Mouse (Mus musculus): ENCODE measurements at regions not wholly inside any gene's neighbourhood (a gene's known extent, or its start where the extent isn't known, plus 50 kb on each side); places are given as distances from the start of the nearest gene placed in this dataset.
A peak's percentile ranks its signal among the peaks of the same experiment; 100 is the strongest.

- no peaks in the 10 kb centered on the region for H3K9me3 ChIP-seq
- no peak overlapping the region for H3K4me2 ChIP-seq
- WGBS: 56% methylated on average over 4 of the region's 4 CpGs
- H3K9ac ChIP-seq: no peak overlapping the region
- 0 out of 2 replicates have a peak overlapping the region, but pooled peaks have one; percentile 18 for H3K27ac ChIP-seq
- H3K4me3 ChIP-seq: no peak overlapping the region
- H3K36me3 ChIP-seq: no peaks in the 10 kb centered on the region
- peak; percentile 49 for ATAC-seq (ENCODE audit: borderline replicate concordance, extremely low read depth, low FRiP score, low TSS enrichment)
- no peaks in the 10 kb centered on the region for H3K27me3 ChIP-seq
- H3K4me1 ChIP-seq: peaks cover 5% of the 10 kb centered on the region; the same call in 1 of the 2 replicates
These were observed 362.6 kb downstream of the Fat4 start for GRCm38 (mm10) chr3:39249224-39249892.

- H3K4me1 ChIP-seq: peaks cover 5% of the 10 kb centered on the region; the same call in 1 of the 2 replicates
- H3K4me3 ChIP-seq: no peak overlapping the region
- H3K9ac ChIP-seq: no peak overlapping the region
- no peak overlapping the region for H3K27ac ChIP-seq
- no peaks in the 10 kb centered on the region for H3K9me3 ChIP-seq
- no peaks in the 10 kb centered on the region for H3K36me3 ChIP-seq
- WGBS: 88% methylated on average over 1 of the region's 1 CpGs
- no peaks in the 10 kb centered on the region for H3K27me3 ChIP-seq
- no peak for ATAC-seq (ENCODE audit: borderline replicate concordance, extremely low read depth, low FRiP score, low TSS enrichment)
- no peak overlapping the region for H3K4me2 ChIP-seq
These were observed 366.3 kb downstream of the Fat4 start for GRCm38 (mm10) chr3:39253076-39253475.

GRCm38 (mm10) chr3:39264671-39265430 lies 378.1 kb downstream of the Fat4 start:
- no peak overlapping the region for H3K9ac ChIP-seq
- no peaks in the 10 kb centered on the region for H3K4me1 ChIP-seq
- H3K4me3 ChIP-seq: no peak overlapping the region
- no peaks in the 10 kb centered on the region for H3K27me3 ChIP-seq
- no peaks in the 10 kb centered on the region for H3K9me3 ChIP-seq
- no peak for ATAC-seq (ENCODE audit: borderline replicate concordance, extremely low read depth, low FRiP score, low TSS enrichment)
- WGBS: 52% methylated on average over 2 of the region's 2 CpGs
- H3K36me3 ChIP-seq: no peaks in the 10 kb centered on the region
- H3K4me2 ChIP-seq: no peak overlapping the region
- no peak overlapping the region for H3K27ac ChIP-seq

GRCm38 (mm10) chr3:39265606-39266005 lies 378.9 kb downstream of the Fat4 start:
- no peak overlapping the region for H3K9ac ChIP-seq
- 68% methylated on average over 1 of the region's 1 CpGs for WGBS
- no peak overlapping the region for H3K4me2 ChIP-seq
- no peaks in the 10 kb centered on the region for H3K9me3 ChIP-seq
- no peak overlapping the region for H3K27ac ChIP-seq
- no peaks in the 10 kb centered on the region for H3K36me3 ChIP-seq
- H3K27me3 ChIP-seq: no peaks in the 10 kb centered on the region
- H3K4me3 ChIP-seq: no peak overlapping the region
- no peaks in the 10 kb centered on the region for H3K4me1 ChIP-seq
- ATAC-seq (ENCODE audit: borderline replicate concordance, extremely low read depth, low FRiP score, low TSS enrichment): no peak

- WGBS: 88% methylated on average over 3 of the region's 3 CpGs
- Histone ChIP-seq H3K9ac (no peak overlapping the region), H3K4me3 (no peak overlapping the region), H3K4me1 (no peaks in the 10 kb centered on the region), H3K27ac (no peak overlapping the region), H3K27me3 (no peaks in the 10 kb centered on the region), H3K9me3 (no peaks in the 10 kb centered on the region), H3K36me3 (no peaks in the 10 kb centered on the region), H3K4me2 (no peak overlapping the region)
- no peak for ATAC-seq (ENCODE audit: borderline replicate concordance, extremely low read depth, low FRiP score, low TSS enrichment)
These were observed 382.6 kb downstream of the Fat4 start for GRCm38 (mm10) chr3:39269388-39269787.

- H3K9me3 ChIP-seq: no peaks in the 10 kb centered on the region
- no peaks in the 10 kb centered on the region for H3K36me3 ChIP-seq
- no peaks in the 10 kb centered on the region for H3K27me3 ChIP-seq
- ATAC-seq (ENCODE audit: borderline replicate concordance, extremely low read depth, low FRiP score, low TSS enrichment): no peak
- H3K27ac ChIP-seq: no peak overlapping the region
- H3K4me1 ChIP-seq: no peaks in the 10 kb centered on the region
- H3K4me2 ChIP-seq: no peak overlapping the region
- no peak overlapping the region for H3K4me3 ChIP-seq
- H3K9ac ChIP-seq: no peak overlapping the region
- 76% methylated on average over 1 of the region's 1 CpGs for WGBS
These were observed 385.9 kb downstream of the Fat4 start for GRCm38 (mm10) chr3:39272616-39273015.

DNA sequence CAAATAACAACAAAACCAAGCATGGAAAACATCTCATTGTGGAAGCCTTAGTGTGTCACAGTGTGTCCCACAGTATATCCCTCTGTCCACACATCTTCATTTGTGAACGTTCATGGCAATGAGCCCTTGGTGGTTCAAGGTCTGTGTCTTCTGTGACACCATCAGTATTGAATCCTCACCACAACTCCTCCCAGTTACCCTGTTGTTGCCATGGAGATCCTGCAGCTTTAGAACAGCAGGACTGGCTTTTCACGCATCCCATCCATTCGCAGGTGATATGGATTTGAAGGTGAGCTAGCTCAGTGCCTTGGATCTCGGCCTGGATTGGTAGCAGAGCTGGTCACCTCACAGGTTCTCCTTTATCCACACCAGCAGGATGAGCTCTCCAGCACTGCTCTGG lies 390.2 kb downstream of the Fat4 start:
- Histone ChIP-seq H3K36me3 (no peaks in the 10 kb centered on the region), H3K9ac (no peak overlapping the region), H3K4me3 (no peak overlapping the region), H3K27me3 (no peaks in the 10 kb centered on the region), H3K4me1 (no peaks in the 10 kb centered on the region), H3K4me2 (no peak overlapping the region), H3K27ac (no peak overlapping the region), H3K9me3 (no peaks in the 10 kb centered on the region)
- WGBS: 84% methylated on average over 4 of the region's 4 CpGs
- ATAC-seq (ENCODE audit: borderline replicate concordance, extremely low read depth, low FRiP score, low TSS enrichment): no peak

- no peak overlapping the region for H3K4me3 ChIP-seq
- no peak overlapping the region for H3K9ac ChIP-seq
- WGBS: 82% methylated on average over 6 of the region's 6 CpGs
- no peak for ATAC-seq (ENCODE audit: borderline replicate concordance, extremely low read depth, low FRiP score, low TSS enrichment)
- H3K27me3 ChIP-seq: no peaks in the 10 kb centered on the region
- H3K4me1 ChIP-seq: no peaks in the 10 kb centered on the region
- H3K4me2 ChIP-seq: no peak overlapping the region
- no peak overlapping the region for H3K27ac ChIP-seq
- H3K36me3 ChIP-seq: no peaks in the 10 kb centered on the region
- H3K9me3 ChIP-seq: no peaks in the 10 kb centered on the region
These were observed 390.6 kb downstream of the Fat4 start for GRCm38 (mm10) chr3:39277310-39277709.

DNA sequence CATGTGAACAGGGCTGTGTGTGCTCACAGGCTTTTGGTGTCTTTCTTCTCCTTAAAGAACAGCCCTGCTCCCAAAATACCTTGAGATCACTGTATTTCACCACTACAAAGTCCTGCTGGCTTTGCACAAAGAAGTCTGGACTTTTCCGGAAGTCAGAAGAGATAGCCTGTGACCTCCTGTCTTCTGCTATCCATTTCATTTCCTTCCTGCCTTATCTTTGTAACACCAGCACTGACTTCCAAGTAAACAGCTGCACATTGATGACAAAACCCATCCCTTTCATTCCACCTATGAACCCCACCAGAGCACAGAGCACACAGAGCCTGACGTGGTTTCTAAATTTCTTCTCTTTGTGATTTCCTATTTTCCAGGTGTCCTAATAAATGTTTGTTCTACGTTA lies 408.5 kb downstream of the Fat4 start:
- H3K4me3 ChIP-seq: no peak overlapping the region
- no peak for ATAC-seq (ENCODE audit: borderline replicate concordance, extremely low read depth, low FRiP score, low TSS enrichment)
- H3K4me1 ChIP-seq: no peaks in the 10 kb centered on the region
- H3K36me3 ChIP-seq: no peaks in the 10 kb centered on the region
- no peak overlapping the region for H3K4me2 ChIP-seq
- no peak overlapping the region for H3K27ac ChIP-seq
- H3K9me3 ChIP-seq: no peaks in the 10 kb centered on the region
- no peak overlapping the region for H3K9ac ChIP-seq
- no peaks in the 10 kb centered on the region for H3K27me3 ChIP-seq
- WGBS: 51% methylated on average over 3 of the region's 3 CpGs

GRCm38 (mm10) chr3:39296257-39296656 lies 409.5 kb downstream of the Fat4 start:
- no peak overlapping the region for H3K4me3 ChIP-seq
- no peaks in the 10 kb centered on the region for H3K36me3 ChIP-seq
- no peak for ATAC-seq (ENCODE audit: borderline replicate concordance, extremely low read depth, low FRiP score, low TSS enrichment)
- no peaks in the 10 kb centered on the region for H3K4me1 ChIP-seq
- H3K27me3 ChIP-seq: no peaks in the 10 kb centered on the region
- no peak overlapping the region for H3K4me2 ChIP-seq
- H3K27ac ChIP-seq: no peak overlapping the region
- no peaks in the 10 kb centered on the region for H3K9me3 ChIP-seq
- H3K9ac ChIP-seq: no peak overlapping the region
- WGBS: 82% methylated on average over 4 of the region's 4 CpGs

DNA sequence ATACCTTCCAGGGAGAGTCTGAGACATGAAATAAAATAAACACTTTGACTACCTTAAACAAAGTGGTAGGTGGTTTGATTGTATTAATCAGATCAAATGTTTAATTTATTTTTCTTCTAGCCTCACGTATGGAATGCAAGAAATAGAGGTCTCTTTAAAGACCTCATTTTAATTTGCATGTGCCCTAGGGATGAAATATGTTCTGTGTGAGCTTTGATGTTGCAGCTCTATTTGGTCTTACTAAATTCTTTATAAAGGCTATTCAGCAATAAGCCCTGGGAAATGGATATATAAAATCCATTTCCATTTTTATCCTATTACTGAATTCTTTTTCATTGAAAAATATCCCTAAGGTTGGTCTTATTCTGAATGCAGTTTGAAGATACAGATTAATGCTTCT lies 422.7 kb downstream of the Fat4 start:
- Histone ChIP-seq H3K4me3 (no peak overlapping the region), H3K4me2 (no peak overlapping the region), H3K9me3 (no peaks in the 10 kb centered on the region), H3K36me3 (no peaks in the 10 kb centered on the region), H3K4me1 (no peaks in the 10 kb centered on the region), H3K27ac (no peak overlapping the region), H3K9ac (no peak overlapping the region), H3K27me3 (no peaks in the 10 kb centered on the region)
- WGBS: 68% methylated on average over 1 of the region's 1 CpGs
- ATAC-seq (ENCODE audit: borderline replicate concordance, extremely low read depth, low FRiP score, low TSS enrichment): no peak

DNA sequence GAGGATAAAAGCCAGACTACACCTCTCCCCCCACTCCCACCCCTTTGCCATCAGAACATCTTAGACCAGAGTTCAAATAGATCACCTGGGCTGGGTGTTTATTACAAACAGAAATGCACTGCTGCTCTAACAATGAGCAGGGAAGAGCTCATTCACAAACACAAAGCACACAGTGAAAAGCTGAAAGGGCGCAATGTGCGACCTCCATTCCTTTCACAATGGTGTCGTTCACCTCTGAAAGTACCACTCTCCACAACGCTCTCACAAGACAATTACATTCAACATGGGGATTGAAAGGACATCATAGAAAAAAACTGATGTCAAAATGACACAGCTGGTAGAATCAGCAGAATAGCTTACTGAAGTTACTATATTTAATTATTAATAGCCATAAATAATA lies 426.8 kb downstream of the Fat4 start:
- Histone ChIP-seq H3K27ac (no peak overlapping the region), H3K9me3 (no peaks in the 10 kb centered on the region), H3K27me3 (no peaks in the 10 kb centered on the region), H3K4me2 (no peak overlapping the region), H3K36me3 (no peaks in the 10 kb centered on the region), H3K4me3 (no peak overlapping the region), H3K9ac (no peak overlapping the region), H3K4me1 (no peaks in the 10 kb centered on the region)
- 82% methylated on average over 4 of the region's 4 CpGs for WGBS
- ATAC-seq (ENCODE audit: borderline replicate concordance, extremely low read depth, low FRiP score, low TSS enrichment): no peak

Data from lung, embryonic 15.5 days (tissue).